Mouse (Mus musculus) kidney, embryonic 15.5 days (tissue): Measurements from ENCODE around the gene Slc25a13. TPM values are rescaled to one million over a fixed set of nuclear protein-coding genes. Genes with fewer than 3 reads are reported as not detected.

Source experiments
- ATAC-seq: fragments of 200-750 bp; cut with Nextera tagmentation; replicated peaks from 2 replicates; pipeline ENCODE4 v1.8.0; 2017; ENCODE audit warnings: moderate TSS enrichment; ENCODE audit not compliant: low FRiP score
- H3K27ac ChIP-seq: fragments of 300-500 bp; sonication (generic); 2 replicates; pipeline ENCODE4 v1.5.1; 2015; ENCODE audit warnings: mild to moderate bottlenecking, inconsistent platforms
- H3K27me3 ChIP-seq: fragments of 300-500 bp; sonication (generic); 2 replicates; pipeline ENCODE4 v1.6.1; 2015; ENCODE audit warnings: inconsistent platforms
- H3K36me3 ChIP-seq: fragments of 300-500 bp; sonication (generic); 2 replicates; pipeline ENCODE4 v1.6.1; 2015; ENCODE audit warnings: inconsistent platforms
- H3K4me1 ChIP-seq: fragments of 300-500 bp; sonication (generic); 2 replicates; pipeline ENCODE4 v1.6.1; 2015; ENCODE audit warnings: inconsistent platforms
- H3K4me2 ChIP-seq: fragments of 300-500 bp; sonication (generic); 2 replicates; pipeline ENCODE4 v1.6.1; 2015; ENCODE audit warnings: moderate library complexity, mild to moderate bottlenecking, inconsistent platforms
- H3K4me3 ChIP-seq: fragments of 300-500 bp; sonication (generic); replicated peaks from 2 replicates; pipeline ENCODE4 v1.5.1; 2015; ENCODE audit warnings: mild to moderate bottlenecking, inconsistent platforms
- H3K9ac ChIP-seq: fragments of 300-500 bp; sonication (generic); 2 replicates; pipeline ENCODE4 v1.6.1; 2015; ENCODE audit warnings: mild to moderate bottlenecking, inconsistent platforms
- H3K9me3 ChIP-seq: fragments of 300-500 bp; sonication (generic); replicated peaks from 2 replicates; pipeline ENCODE4 v1.6.1; 2016; ENCODE audit warnings: inconsistent platforms
- WGBS: fragments of 180-500 bp; shearing (Covaris S2); methylation state at CpG from one replicate; pipeline ENCODE4 v1.1.7; 2015; ENCODE audit warnings: mixed read lengths; 5-methylcytosine and 5-hydroxymethylcytosine counted together
- polyA plus RNA-seq: library from polyadenylated mRNA; unstranded; fragments of >200 nt; fragmentation: Nextera tagmentation; extraction: Ambion mirVana; gene quantifications from 2 replicates; pipeline ENCODE4 v1.2.1, GENCODE M21; 2015

Slc25a13 gene
- polyA plus RNA-seq, result 43.6 and 44.2 TPM in 2 replicates

DNA sequence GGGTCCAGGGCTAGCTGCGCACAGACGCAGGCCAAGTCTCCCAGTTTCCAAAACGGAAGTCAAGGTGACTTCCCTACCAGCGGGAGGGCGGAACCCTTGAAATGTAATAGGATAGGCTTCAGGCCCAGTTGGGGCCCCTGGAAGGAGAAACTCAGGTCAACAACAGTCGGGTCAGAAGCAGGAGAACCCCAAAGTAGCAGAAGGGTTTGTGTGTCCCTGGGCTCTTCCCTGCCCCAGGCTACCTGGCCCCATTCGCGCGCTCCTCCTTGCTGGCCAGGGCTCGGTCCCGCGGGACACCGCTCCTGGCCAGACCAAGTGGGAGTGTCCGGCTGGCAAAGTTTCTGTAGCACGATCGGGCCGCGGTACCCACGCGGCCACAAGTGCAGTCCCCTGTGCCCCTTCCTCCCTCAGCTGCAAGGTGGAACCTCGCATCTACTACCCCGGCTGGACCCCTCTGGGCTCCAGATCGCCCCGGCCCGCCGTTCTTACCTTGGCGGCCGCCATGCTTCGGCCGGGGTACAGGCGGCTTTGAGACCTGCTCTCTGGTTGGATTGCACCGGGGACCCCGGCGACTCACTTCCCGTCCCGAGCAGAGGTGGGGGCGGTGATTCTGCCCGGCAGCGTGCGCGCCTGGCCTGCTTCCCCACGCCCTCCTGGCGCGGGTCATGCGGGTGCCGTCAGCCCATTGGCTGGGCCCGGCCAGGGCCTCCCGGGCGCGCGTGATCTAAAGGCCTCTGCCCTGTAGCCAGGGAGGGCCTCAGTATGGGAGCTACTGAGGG is at the start of gene Slc25a13:
TSS of gene Slc25a13 (minus strand) at position 667 of the 779 bp plus-strand sequence.
- peak; percentile 97 for ATAC-seq
- peaks cover 24% of the 10 kb centered on the region for H3K4me1 ChIP-seq
- peak within 1 kb of the TSS; percentile 77 for H3K4me3 ChIP-seq
- H3K9ac ChIP-seq, result peak within 1 kb of the TSS; percentile 67
- under 1% methylated on average over 51 of the region's 51 CpGs for WGBS
- H3K27me3 ChIP-seq, result no peaks in the 10 kb centered on the region
- H3K36me3 ChIP-seq, result no peaks in the 10 kb centered on the region
- peak within 1 kb of the TSS; percentile 82 for H3K27ac ChIP-seq
- H3K9me3 ChIP-seq, result no peaks in the 10 kb centered on the region
- peak within 1 kb of the TSS; percentile 86 for H3K4me2 ChIP-seq

DNA sequence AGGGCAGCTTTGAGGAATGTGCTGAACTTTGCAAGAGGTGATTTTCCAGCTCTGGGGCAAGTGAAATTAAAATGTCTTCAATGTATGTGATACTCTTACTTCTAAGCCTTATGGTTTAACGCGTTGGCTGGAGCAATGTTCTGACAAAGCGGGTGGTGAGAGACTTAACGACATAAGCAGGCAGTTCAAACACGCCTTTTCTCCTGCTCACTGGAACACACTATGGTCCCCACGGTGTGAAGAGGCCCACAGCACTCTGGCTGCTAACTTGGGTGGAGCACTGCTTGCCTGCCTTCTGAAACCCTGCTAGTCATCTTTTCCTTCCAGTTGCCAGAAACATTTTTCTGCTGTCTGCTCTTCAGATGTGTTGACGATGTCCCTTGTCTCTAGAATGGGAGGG is 48.8 kb upstream of the Slc25a13 start:
- H3K4me3 ChIP-seq, result no peak overlapping the region
- no peak for ATAC-seq
- no peaks in the 10 kb centered on the region for H3K27me3 ChIP-seq
- 73% methylated on average over 7 of the region's 7 CpGs for WGBS
- no peak overlapping the region for H3K27ac ChIP-seq
- no peaks in the 10 kb centered on the region for H3K36me3 ChIP-seq
- H3K4me2 ChIP-seq, result no peak overlapping the region
- no peak overlapping the region for H3K9ac ChIP-seq
- no peaks in the 10 kb centered on the region for H3K9me3 ChIP-seq
- no peaks in the 10 kb centered on the region for H3K4me1 ChIP-seq

DNA sequence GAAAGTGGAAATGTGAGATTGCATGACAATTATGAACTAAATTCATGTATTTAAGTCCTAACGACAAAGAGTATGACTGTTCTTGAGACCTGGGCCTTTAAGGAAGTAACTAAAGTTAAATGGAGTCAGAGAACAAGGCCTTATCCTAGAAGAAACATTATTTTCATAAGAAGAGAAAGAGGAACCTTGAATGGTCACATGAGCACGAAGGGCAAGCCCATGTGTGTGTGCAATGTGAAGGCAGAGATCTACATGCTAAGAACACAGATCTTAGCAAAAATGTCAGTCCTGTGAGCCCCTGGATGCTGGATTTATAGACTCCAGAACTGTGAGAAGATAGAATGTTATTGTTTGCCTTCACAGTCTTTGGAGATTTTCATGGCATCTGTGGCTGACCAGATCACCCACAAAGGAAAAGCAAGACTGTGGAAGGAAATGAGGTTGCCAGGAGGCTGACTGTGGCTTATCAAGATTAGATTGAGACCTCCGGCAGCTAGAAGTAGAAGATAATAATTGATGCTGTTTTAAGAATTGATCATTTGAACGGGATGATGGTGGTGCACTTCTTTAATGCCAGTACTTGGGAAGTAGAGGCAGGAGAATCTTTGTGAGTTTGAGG is 46.4 kb upstream of the Slc25a13 start:
- no peak for ATAC-seq
- WGBS, result 87% methylated on average over 4 of the region's 4 CpGs
- H3K9me3 ChIP-seq, result no peaks in the 10 kb centered on the region
- no peaks in the 10 kb centered on the region for H3K27me3 ChIP-seq
- H3K4me3 ChIP-seq, result no peak overlapping the region
- no peak overlapping the region for H3K9ac ChIP-seq
- no peak overlapping the region for H3K4me2 ChIP-seq
- H3K27ac ChIP-seq, result no peak overlapping the region
- no peaks in the 10 kb centered on the region for H3K36me3 ChIP-seq
- no peaks in the 10 kb centered on the region for H3K4me1 ChIP-seq

DNA sequence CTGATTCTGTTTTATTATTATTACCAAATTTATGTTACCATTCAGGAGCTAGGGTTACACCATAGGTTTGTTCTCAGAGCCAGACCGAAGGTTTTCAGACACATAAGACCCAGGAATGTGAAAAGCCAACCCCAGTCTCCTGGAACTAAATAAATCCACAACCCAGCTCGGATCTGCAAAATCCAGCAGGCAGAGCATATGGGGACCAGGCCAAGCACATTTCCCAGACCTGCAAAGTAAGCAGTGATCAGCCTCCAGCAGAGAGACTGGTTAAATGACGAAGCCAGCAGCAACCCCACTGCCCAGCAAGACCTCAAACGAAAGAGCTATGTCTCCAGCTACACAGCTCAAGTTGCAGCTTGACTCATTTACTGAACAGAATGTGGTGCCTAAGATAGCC is 43.9 kb upstream of the Slc25a13 start:
- H3K4me3 ChIP-seq, result no peak overlapping the region
- H3K4me2 ChIP-seq, result no peak overlapping the region
- ATAC-seq, result 0 out of 2 replicates have a peak, but pooled peaks have one; percentile 22

DNA sequence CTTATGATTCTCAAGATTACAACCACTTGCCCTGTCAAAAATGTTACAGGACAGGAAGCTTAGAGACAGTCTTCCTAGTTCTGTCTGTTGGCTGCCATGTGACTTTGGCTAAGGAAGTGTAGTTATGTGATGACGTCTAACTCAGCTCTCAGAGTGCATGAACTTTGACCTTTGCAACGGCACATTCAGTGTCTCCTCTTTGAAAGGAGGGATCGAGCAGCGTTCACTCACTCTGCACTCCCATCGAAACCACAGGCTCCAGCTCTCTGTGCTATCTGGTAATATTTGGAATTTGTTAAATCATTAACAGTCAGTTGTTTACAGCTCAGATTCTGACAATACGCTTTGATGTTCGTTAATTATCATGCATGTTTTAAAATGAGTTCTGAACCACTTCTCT is 31.5 kb upstream of the Slc25a13 start:
- Histone ChIP-seq H3K4me1 (no peaks in the 10 kb centered on the region), H3K9ac (no peak overlapping the region), H3K36me3 (no peaks in the 10 kb centered on the region), H3K9me3 (no peaks in the 10 kb centered on the region), H3K27ac (no peak overlapping the region), H3K4me3 (no peak overlapping the region), H3K27me3 (no peaks in the 10 kb centered on the region), H3K4me2 (no peak overlapping the region)
- 59% methylated on average over 7 of the region's 7 CpGs for WGBS
- no peak for ATAC-seq

More for the DNA sequence above, 43.9 kb upstream of the Slc25a13 start:
- no peaks in the 10 kb centered on the region for H3K9me3 ChIP-seq
- H3K36me3 ChIP-seq, result no peaks in the 10 kb centered on the region
- H3K9ac ChIP-seq, result no peak overlapping the region
- no peaks in the 10 kb centered on the region for H3K4me1 ChIP-seq
- H3K27ac ChIP-seq, result no peak overlapping the region
- no peaks in the 10 kb centered on the region for H3K27me3 ChIP-seq
- WGBS, result 27% methylated on average over 4 of the region's 4 CpGs

DNA sequence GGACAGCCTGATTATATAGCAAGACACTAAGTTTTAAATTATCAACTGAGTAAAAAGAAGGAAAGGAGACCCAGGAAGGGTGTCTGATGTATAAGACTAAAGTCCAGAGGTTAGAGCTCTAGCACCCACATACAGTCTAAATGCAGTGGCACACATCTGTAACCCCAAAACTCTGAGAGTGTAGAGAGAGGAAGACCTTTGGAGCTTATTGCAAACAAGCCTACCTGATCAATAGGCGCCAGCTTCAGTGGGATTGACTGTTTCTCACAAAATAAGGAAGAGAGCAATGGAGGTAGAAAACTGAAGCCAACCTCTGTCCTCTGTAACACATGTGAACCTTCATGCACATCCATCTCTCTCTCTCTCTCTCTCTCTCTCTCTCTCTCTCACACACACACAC is 26.9 kb upstream of the Slc25a13 start:
- no peak overlapping the region for H3K4me2 ChIP-seq
- H3K27me3 ChIP-seq, result no peaks in the 10 kb centered on the region
- no peak for ATAC-seq
- H3K4me3 ChIP-seq, result no peak overlapping the region
- no peaks in the 10 kb centered on the region for H3K4me1 ChIP-seq
- 91% methylated on average over 1 of the region's 1 CpGs for WGBS
- H3K9me3 ChIP-seq, result no peaks in the 10 kb centered on the region
- H3K9ac ChIP-seq, result no peak overlapping the region
- no peaks in the 10 kb centered on the region for H3K36me3 ChIP-seq
- H3K27ac ChIP-seq, result no peak overlapping the region

DNA sequence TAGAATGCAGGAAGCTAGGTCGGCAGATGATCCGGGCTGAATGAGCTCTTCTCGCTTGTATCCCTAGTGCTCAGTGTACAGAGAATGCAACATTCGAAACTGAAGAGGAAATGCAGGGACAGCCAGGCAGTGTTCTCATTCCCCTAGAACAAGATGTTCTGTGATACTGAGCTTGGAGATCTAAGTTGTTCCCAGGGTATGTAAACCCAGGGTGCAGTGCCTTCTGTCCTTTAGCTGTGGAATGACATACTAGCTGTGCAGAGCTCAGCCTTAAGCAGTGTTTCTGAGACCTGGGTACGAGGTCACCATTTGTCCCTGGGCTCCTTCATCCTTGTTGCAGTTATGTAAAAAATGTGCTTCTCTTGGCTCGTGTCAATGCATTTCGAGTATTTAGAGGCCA is 25.1 kb upstream of the Slc25a13 start:
- no peak for ATAC-seq
- Histone ChIP-seq H3K4me1 (no peaks in the 10 kb centered on the region), H3K9me3 (no peaks in the 10 kb centered on the region), H3K27me3 (no peaks in the 10 kb centered on the region), H3K27ac (no peak overlapping the region), H3K36me3 (no peaks in the 10 kb centered on the region), H3K9ac (no peak overlapping the region), H3K4me3 (no peak overlapping the region), H3K4me2 (no peak overlapping the region)
- WGBS, result 69% methylated on average over 7 of the region's 7 CpGs

DNA sequence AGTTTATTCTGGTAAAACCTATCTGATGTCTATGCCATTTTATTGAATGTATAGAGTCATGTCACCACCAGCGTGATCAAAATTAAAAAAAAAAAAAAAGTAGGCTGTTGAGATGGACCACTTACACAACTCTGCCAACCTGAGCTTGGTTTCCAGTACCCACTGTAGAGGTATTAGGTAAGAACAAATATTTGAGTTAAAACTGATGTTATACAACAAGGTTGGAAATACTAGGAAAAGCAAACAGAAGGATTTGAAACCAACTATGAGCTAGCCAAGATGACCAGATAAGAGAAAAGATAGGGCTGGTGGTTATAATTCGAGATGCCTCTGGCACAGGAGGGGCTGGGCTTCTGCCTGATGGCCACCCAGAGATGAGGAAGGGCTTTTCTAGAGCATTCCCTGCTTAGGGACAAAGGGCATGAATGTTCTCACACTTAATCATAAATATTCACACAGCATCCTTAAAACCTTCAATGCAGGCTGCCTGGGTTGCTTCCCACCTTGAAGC is 19.9 kb upstream of the Slc25a13 start:
- WGBS, result 84% methylated on average over 2 of the region's 2 CpGs
- H3K27ac ChIP-seq, result no peak overlapping the region

DNA sequence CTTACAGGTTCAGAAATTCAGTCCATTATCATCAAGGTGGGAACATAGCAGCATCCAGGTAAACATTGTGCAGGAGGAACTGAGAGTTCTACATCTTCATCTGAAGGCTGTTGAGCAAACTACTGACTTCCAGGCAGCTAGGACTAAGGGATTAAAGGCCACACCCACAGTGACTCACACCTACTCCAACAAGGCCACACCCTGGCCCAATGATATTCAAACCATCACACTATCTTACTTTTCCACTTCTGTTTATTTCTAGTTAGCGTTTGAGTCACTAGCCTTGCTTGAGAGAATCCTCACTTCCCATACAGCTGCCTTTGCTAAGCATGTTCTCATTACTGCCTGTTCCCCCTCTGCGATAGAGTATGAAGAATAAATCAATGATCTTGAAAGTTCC is 13.3 kb upstream of the Slc25a13 start:
- no peaks in the 10 kb centered on the region for H3K27me3 ChIP-seq
- H3K4me2 ChIP-seq, result no peak overlapping the region
- H3K4me3 ChIP-seq, result no peak overlapping the region
- no peak overlapping the region for H3K9ac ChIP-seq
- 74% methylated on average over 2 of the region's 2 CpGs for WGBS
- H3K4me1 ChIP-seq, result no peaks in the 10 kb centered on the region
- H3K36me3 ChIP-seq, result no peaks in the 10 kb centered on the region
- no peak overlapping the region for H3K27ac ChIP-seq
- ATAC-seq, result no peak
- no peaks in the 10 kb centered on the region for H3K9me3 ChIP-seq

More for the DNA sequence above, 19.9 kb upstream of the Slc25a13 start:
- Histone ChIP-seq H3K27me3 (no peaks in the 10 kb centered on the region), H3K4me2 (no peak overlapping the region), H3K9me3 (no peaks in the 10 kb centered on the region), H3K4me3 (no peak overlapping the region), H3K9ac (no peak overlapping the region), H3K36me3 (no peaks in the 10 kb centered on the region), H3K4me1 (no peaks in the 10 kb centered on the region)
- ATAC-seq, result no peak

DNA sequence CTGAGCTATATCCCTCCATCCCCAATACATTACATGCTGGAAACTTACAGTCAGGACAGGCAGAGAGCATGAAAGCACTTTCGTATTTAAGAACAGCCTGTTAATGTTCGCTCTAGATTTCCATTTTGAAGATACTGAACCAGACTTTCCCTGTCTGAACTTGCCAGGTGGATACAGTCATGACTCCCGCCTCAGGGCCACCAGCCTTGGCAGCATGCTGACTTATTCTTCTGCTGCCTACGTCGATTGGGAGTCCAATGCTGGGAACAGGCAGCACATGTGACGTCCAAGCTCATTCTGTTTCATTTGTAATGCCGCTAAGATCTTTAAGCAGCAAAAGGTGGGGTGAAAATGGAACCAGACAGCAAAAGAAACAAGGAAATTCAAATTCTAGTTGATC is 5.7 kb upstream of the Slc25a13 start:
- H3K4me3 ChIP-seq, result no peak overlapping the region
- 72% methylated on average over 7 of the region's 7 CpGs for WGBS
- ATAC-seq, result no peak

DNA sequence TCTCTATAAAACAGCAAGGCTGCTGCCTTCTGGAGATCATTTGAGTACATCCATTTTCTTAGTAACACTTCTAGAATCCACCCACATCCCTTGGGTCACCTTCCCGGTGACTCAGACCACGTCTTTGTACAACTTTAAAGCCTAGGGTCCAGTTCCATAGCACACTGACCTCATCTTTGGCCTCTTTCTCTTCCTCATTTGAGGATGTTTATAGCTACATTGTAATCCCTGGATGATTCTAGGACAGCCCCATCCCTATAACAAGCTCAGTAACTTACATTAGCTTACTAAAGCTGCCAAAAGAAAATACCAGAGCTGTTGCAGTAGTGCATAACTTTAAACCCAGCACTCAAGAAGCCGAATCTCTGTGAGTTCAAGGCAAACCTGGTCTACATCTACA is 3.6 kb upstream of the Slc25a13 start:
- no peak for ATAC-seq
- H3K9ac ChIP-seq, result no peak overlapping the region
- peaks cover 13% of the 10 kb centered on the region for H3K4me1 ChIP-seq
- no peaks in the 10 kb centered on the region for H3K36me3 ChIP-seq
- no peak overlapping the region for H3K4me2 ChIP-seq
- no peak overlapping the region for H3K4me3 ChIP-seq
- H3K9me3 ChIP-seq, result no peaks in the 10 kb centered on the region
- WGBS, result 81% methylated on average over 3 of the region's 3 CpGs
- no peaks in the 10 kb centered on the region for H3K27me3 ChIP-seq
- H3K27ac ChIP-seq, result no peak overlapping the region

More for the DNA sequence above, 5.7 kb upstream of the Slc25a13 start:
- no peaks in the 10 kb centered on the region for H3K36me3 ChIP-seq
- no peak overlapping the region for H3K27ac ChIP-seq
- H3K4me1 ChIP-seq, result no peaks in the 10 kb centered on the region
- H3K4me2 ChIP-seq, result no peak overlapping the region
- no peaks in the 10 kb centered on the region for H3K9me3 ChIP-seq
- no peak overlapping the region for H3K9ac ChIP-seq
- H3K27me3 ChIP-seq, result no peaks in the 10 kb centered on the region

DNA sequence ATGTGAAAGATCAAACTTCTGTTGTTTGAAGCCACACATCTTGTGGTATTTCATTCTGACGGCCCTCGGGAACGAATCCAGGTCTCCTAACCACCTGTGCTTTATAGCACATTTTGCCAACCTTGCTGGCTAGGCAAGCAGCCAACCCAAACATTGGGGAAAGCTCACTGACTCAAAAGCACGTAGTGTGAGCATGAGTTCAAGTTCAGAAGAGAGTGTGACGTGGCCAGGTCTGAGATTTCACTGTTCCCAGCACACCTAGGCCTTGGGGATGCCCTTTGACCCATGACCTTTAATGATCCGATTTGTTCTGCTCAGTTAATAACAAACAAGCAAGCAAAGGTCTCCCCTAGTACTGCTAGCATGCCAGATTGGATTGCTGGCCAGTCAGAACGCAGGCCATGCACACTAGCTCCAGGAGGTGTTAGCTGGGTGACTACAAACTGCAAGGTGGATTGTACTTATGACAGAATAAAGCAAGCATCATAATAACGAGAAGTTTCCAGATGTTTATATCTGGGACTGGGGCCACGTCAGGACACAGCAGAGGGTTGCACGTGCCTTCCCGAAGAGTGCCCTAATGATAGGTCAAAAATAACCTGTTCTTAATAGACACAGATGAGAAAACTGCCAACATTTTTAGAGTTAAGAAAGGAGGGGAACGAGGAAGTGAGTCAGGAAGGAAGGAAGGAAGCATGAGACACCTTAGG is 2.8 kb upstream of the Slc25a13 start:
- ATAC-seq, result no peak
- 66% methylated on average over 12 of the region's 12 CpGs for WGBS

More for the DNA sequence above, 2.8 kb upstream of the Slc25a13 start:
- no peaks in the 10 kb centered on the region for H3K27me3 ChIP-seq
- no peaks in the 10 kb centered on the region for H3K9me3 ChIP-seq
- no peak overlapping the region for H3K9ac ChIP-seq
- H3K36me3 ChIP-seq, result no peaks in the 10 kb centered on the region
- H3K4me2 ChIP-seq, result no peak overlapping the region
- H3K4me3 ChIP-seq, result no peak overlapping the region
- peaks cover 16% of the 10 kb centered on the region for H3K4me1 ChIP-seq
- no peak overlapping the region for H3K27ac ChIP-seq
